Mouse (Mus musculus) frontal cortex, postnatal 10 days (tissue): ENCODE measurements around the gene Slx4ip.

Experiments used
- DNase-seq, 2 experiments: peaks; one replicate each; pipeline ENCODE4 v3.0.0; 2022; ENCODE audit warnings: low spot score in 2 of 2, mixed read lengths in 1 of 2

The Slx4ip gene

GRCm38 (mm10) chr2:137101074-137101473 lies 210.1 kb downstream of the Slx4ip start:
- no peak for DNase-seq

DNA sequence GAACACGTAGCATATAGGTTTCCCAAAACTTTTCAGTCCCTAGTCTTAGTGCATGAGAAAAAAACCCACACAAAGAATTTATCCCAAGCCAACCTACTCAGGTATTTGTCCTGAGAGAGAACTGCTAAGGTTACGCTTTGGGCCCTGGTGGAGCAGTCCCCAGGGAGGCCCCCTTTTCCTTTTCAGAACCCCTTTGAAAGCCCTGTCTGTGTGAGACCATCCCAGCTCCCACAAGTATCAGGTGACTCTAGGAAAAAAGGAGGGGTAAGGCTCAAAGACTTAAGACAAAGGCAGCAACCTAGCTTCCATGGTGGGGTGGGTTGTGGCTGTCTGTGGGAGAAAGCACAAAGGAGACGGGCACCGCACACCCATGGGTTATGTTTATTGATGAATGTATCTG lies 216.2 kb downstream of the Slx4ip start:
- no peak for DNase-seq

DNA sequence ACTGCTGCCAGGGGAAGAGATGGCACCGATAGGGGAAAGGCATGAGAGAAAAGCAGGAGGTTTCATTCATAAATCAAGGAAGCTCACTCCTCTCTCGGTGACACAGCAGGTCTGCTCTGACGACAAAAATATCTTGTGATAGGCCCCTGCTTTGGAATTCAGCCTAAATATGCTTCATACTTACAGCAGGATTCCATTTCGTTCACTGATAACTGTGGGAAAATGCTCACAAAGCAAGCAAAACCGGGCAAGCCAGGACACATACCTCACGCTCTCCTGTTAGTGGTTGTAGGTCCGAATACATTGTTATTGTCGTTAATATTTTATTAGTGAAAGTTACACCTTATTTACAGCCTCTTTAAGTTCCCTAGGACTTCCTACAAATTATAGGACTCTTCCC lies 216.9 kb downstream of the Slx4ip start:
- DNase-seq: no peak

DNA sequence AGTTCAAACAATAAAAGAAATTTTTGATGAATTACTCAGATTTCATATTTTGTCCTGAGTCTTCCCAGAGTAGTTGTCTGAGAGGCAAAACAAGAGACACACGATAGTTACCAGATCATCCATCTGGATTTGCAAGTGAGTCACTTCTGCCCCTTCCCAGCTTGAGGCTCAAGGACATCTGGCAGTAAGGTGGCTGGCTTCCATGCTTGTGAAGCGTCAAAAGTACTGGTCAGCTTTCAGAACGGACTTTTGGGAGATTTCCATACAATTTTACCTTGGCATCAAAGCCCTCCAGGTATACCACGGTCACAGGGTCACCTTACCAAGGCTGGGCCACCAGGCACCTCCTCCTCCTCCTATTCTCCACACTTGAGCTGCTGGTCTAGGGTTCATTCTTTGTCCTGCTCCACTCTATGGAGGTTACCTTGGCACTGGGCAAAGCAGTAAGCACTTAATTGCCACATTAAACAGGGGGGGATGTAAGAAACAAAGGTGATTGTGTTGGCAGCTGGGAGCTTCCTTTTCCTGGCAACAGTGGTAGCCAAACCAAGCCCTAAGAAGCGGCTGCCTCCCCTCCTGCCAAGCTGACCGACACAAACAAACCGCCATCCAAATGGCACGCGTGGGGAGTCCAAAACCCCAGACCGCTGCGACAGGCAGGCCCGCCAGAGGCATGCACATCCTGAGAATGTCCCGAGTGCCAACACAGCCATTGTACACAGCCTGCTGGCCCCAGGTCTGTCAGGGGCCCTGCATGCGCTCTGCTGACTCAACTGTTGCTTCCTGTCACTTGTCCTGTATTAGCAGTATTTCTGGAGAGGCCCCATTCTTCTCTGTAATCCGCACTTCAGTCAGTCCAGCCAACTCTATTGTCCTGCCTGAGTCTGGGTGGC lies 218.5 kb downstream of the Slx4ip start:
- no peak for DNase-seq

DNA sequence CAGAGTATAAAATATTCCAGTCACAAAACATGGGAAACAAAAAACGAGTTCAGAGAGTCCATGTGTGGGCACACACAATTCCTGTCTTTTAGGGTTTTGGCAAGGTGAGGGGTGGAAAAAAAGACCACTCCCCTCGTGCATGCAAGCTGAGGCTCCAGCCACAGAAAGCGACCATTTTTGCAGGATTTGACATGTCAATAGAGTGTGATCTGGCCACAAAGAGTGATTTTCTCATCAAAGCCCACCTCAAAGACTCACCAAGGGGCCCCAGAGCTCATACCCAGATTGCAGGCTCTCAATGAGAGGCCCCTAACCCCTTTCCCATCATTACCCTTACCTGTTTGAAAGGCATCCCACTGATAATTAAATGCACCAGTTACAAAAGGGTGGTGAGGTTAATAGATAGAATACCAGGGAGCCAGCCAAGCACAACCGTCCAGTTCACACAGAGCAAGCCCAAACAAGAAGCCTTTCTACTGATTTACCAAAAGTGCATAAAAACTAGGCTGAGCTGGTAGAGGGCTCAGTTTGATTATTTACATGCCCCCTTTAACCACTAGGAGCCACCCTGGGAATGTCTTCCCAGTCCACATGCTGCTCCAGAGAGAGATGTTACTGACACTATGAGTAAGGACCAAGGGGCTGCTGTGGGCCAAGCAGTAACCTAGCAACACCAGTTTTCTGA lies 219.3 kb downstream of the Slx4ip start:
- no peak for DNase-seq

GRCm38 (mm10) chr2:137113288-137114061 lies 222.5 kb downstream of the Slx4ip start:
- no peak for DNase-seq

GRCm38 (mm10) chr2:137114248-137115096 lies 223.5 kb downstream of the Slx4ip start:
- peak; percentile 68 to 74 for DNase-seq

DNA sequence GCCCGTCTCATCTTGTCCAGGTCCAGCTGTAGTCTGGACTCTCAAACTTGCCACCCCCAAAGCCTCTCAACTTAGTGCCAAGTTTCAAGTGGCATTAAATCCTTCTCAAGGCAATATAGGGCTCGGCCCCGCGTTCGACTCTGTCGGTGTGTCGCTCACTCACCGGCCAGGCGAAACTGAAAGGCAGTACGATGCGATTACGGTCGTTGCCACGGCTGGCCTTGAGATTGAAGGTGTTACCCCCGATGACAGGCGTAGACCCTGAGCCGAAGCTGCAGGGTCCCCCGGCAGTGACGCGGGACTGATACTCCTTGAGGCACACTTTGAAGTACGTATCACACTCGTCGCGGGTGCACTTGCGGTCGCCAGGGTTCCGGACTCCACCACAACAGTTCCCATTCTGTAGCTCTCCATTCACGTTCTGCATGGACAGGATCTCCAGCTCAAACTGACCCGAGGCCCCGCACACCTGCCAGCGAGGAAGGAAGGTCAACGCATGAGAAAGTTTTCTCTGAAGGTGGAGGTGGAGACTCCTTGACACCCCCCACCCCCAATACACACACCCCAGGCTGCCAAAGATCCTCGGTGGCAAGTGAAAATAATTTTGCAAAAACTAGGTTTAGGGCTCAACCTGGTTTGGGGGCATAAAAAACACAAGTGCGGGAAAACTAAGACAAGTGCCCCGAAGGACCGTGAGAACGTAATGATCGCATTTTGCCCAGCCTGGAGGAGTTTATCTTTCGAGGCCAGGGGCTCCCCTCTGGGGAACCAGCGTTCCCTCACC lies 224.4 kb downstream of the Slx4ip start:
- peak in 1 of 2 experiments; percentile 18 for DNase-seq

DNA sequence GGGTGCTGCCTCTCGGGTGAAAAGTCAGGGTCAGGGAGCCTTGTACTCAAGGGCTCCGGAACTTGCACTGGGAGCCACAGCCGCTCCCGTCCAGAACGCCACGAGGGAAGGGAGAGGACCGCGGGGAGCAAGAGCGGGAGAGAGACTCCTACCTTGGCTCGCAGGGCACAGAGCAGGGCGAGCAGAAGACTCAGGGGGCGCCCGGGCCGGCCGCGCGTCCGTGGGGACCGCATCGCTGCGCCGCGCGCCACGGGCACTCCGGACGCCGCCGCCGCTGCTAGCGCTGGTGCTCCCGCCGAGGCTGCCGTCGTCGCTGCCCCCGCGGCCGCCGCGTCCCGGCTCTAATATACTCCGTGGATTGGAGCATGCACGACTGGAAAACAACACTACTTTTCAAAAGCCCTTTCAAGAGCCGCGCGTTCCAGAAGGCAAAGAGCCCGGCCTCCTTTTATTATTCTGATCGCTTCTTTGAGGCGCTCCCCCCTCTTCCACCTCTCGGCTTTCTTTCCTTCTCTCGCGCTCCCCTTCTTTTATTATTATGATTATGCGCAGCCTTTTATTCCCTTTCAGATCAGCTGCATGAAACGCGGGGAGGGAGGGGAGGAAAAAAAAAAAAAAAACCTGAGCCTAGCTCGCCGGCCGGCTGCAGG lies 225.1 kb downstream of the Slx4ip start, which contains the start of gene Jag1:
Gene Jag1 (minus strand): TSS at position 620 of the 650 bp plus-strand sequence.
- DNase-seq: peak in 1 of 2 experiments; percentile 36

- DNase-seq: peak; percentile 58 to 78
Measured at GRCm38 (mm10) chr2:137116675-137117320, 225.8 kb downstream of the Slx4ip start.

DNA sequence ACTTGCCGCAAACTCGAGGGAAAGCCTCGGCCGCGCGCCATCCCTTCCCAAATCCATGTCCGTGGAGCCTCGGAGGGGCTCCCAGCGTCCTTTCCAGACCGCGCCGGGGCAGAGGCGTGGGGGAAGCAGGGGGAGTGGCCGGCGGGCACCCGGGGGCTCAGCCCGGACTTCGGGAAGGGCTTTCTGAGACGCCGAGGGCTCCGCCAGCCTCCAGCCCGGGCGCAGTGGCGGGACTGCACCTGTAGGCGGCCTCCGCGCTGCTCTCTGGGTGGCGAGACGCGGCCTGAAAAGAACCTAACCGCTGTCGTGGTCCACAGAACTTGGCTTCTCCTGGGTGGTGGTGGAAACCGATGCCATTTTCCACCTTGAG lies 226.3 kb downstream of the Slx4ip start:
- peak; percentile 36 to 76 for DNase-seq
